Mouse (Mus musculus) heart, postnatal 0 days (tissue): ENCODE measurements at regions not wholly inside any gene's neighbourhood (a gene's known extent, or its start where the extent isn't known, plus 50 kb on each side); places are given as distances from the start of the nearest gene placed in this dataset.

Experiments used
- CTCF ChIP-seq: IDR thresholded peaks from 2 replicates; pipeline ENCODE4 v1.5.1; 2016; ENCODE audit warnings: antibody characterized with exemption, control low read depth, low read depth
- EP300 ChIP-seq: IDR thresholded peaks from 2 replicates; pipeline ENCODE4 v1.6.1; 2016; ENCODE audit warnings: antibody characterized with exemption, low read depth

GRCm38 (mm10) chr4:33595763-33596162 lies 285.7 kb downstream of the Rngtt start:
- no peak for TF ChIP-seq CTCF
- TF ChIP-seq EP300, result no peak
